Mouse (Mus musculus) embryonic facial prominence, embryonic 13.5 days (tissue): Measurements from ENCODE around the gene Epb41l2. TPM values are rescaled to one million over a fixed set of nuclear protein-coding genes. Genes with fewer than 3 reads are reported as not detected.
A peak's percentile ranks its signal among the peaks of the same experiment; 100 is the strongest.

ENCODE experiments used
- ATAC-seq: fragments of 200-750 bp; cut with Nextera tagmentation; 2 replicates; pipeline ENCODE4 v1.8.0; 2017; ENCODE audit warnings: low read depth; ENCODE audit not compliant: insufficient number of reproducible peaks, insufficient read depth, low FRiP score, low TSS enrichment
- H3K27ac ChIP-seq: fragments of 300-500 bp; sonication (generic); 2 replicates; pipeline ENCODE4 v1.5.1; 2015; ENCODE audit warnings: moderate library complexity, mild to moderate bottlenecking, inconsistent platforms
- H3K27me3 ChIP-seq: fragments of 300-500 bp; sonication (generic); 2 replicates; pipeline ENCODE4 v1.6.1; 2015; ENCODE audit warnings: mild to moderate bottlenecking, inconsistent platforms
- H3K36me3 ChIP-seq: fragments of 300-500 bp; sonication (generic); 2 replicates; pipeline ENCODE4 v1.6.1; 2015; ENCODE audit warnings: mild to moderate bottlenecking, inconsistent platforms
- H3K4me1 ChIP-seq: fragments of 300-500 bp; sonication (generic); 2 replicates; pipeline ENCODE4 v1.6.1; 2015; ENCODE audit warnings: inconsistent platforms
- H3K4me2 ChIP-seq: fragments of 300-500 bp; sonication (generic); 2 replicates; pipeline ENCODE4 v1.6.1; 2015; ENCODE audit warnings: moderate library complexity, mild to moderate bottlenecking, inconsistent platforms
- H3K4me3 ChIP-seq: fragments of 300-500 bp; sonication (generic); 2 replicates; pipeline ENCODE4 v1.5.1; 2015; ENCODE audit warnings: mild to moderate bottlenecking, inconsistent platforms
- H3K9ac ChIP-seq: fragments of 300-500 bp; sonication (generic); 2 replicates; pipeline ENCODE4 v1.6.1; 2015; ENCODE audit warnings: mild to moderate bottlenecking, inconsistent platforms
- H3K9me3 ChIP-seq: fragments of 300-500 bp; sonication (generic); 2 replicates; pipeline ENCODE4 v1.6.1; 2016; ENCODE audit warnings: inconsistent platforms
- WGBS: fragments of 180-500 bp; shearing (Covaris S2); methylation state at CpG from one replicate; pipeline ENCODE4 v1.1.7; 2015; ENCODE audit warnings: mixed read lengths; 5-methylcytosine and 5-hydroxymethylcytosine counted together
- polyA plus RNA-seq: library from polyadenylated mRNA; unstranded; fragments of >200 nt; fragmentation: Nextera tagmentation; extraction: Ambion mirVana; gene quantifications from 2 replicates; pipeline ENCODE4 v1.2.1, GENCODE M21; 2015

Epb41l2 gene
- polyA plus RNA-seq, 1 experiment from 2014 or later, result 81.6 TPM

- Histone ChIP-seq H3K27me3 (no peaks in the 10 kb centered on the region), H3K4me2 (no peak overlapping the region), H3K9me3 (no peaks in the 10 kb centered on the region), H3K9ac (no peak overlapping the region), H3K27ac (no peak overlapping the region), H3K4me3 (no peak overlapping the region), H3K4me1 (peaks cover 6% of the 10 kb centered on the region), H3K36me3 (no peaks in the 10 kb centered on the region)
- ATAC-seq, result no peak
- WGBS, result 82% methylated on average over 7 of the region's 7 CpGs
Observed at GRCm38 (mm10) chr10:25330094-25330493, 29.5 kb upstream of the Epb41l2 start.

- Histone ChIP-seq H3K9me3 (no peaks in the 10 kb centered on the region), H3K27ac (no peak overlapping the region), H3K36me3 (no peaks in the 10 kb centered on the region), H3K4me3 (no peak overlapping the region), H3K4me1 (peaks cover 3% of the 10 kb centered on the region; the same call in 1 of the 2 replicates), H3K27me3 (no peaks in the 10 kb centered on the region), H3K9ac (no peak overlapping the region), H3K4me2 (no peak overlapping the region)
- ATAC-seq, result no peak
- 63% methylated on average over 9 of the region's 9 CpGs for WGBS
Observed at GRCm38 (mm10) chr10:25331321-25332049, 28.1 kb upstream of the Epb41l2 start.

- ATAC-seq, result 0 out of 2 replicates have a peak, but pooled peaks have one; percentile 43
- Histone ChIP-seq H3K36me3 (no peaks in the 10 kb centered on the region), H3K9ac (no peak overlapping the region), H3K9me3 (no peaks in the 10 kb centered on the region), H3K27me3 (no peaks in the 10 kb centered on the region), H3K4me2 (no peak overlapping the region), H3K27ac (no peak overlapping the region; the same call in 1 of the 2 replicates), H3K4me1 (peaks cover 3% of the 10 kb centered on the region; the same call in 1 of the 2 replicates), H3K4me3 (no peak overlapping the region)
- 33% methylated on average over 4 of the region's 4 CpGs for WGBS
Observed at GRCm38 (mm10) chr10:25333390-25334079, 26.1 kb upstream of the Epb41l2 start.

- 94% methylated on average over 5 of the region's 5 CpGs for WGBS
- Histone ChIP-seq H3K4me3 (no peak overlapping the region), H3K27me3 (no peaks in the 10 kb centered on the region), H3K27ac (no peak overlapping the region), H3K9ac (no peak overlapping the region), H3K4me1 (no peaks in the 10 kb centered on the region), H3K36me3 (no peaks in the 10 kb centered on the region), H3K9me3 (no peaks in the 10 kb centered on the region), H3K4me2 (no peak overlapping the region)
- no peak for ATAC-seq
Observed at GRCm38 (mm10) chr10:25340675-25341074, 18.9 kb upstream of the Epb41l2 start.

GRCm38 (mm10) chr10:25342801-25343200, 16.8 kb upstream of the Epb41l2 start:
- H3K9me3 ChIP-seq, result no peaks in the 10 kb centered on the region
- H3K9ac ChIP-seq, result no peak overlapping the region
- no peak overlapping the region for H3K27ac ChIP-seq
- H3K36me3 ChIP-seq, result no peaks in the 10 kb centered on the region
- H3K4me3 ChIP-seq, result no peak overlapping the region
- no peaks in the 10 kb centered on the region for H3K27me3 ChIP-seq
- no peak overlapping the region for H3K4me2 ChIP-seq
- no peak for ATAC-seq
- no peaks in the 10 kb centered on the region for H3K4me1 ChIP-seq

- H3K27ac ChIP-seq, result no peak overlapping the region
- no peak for ATAC-seq
Observed at GRCm38 (mm10) chr10:25353941-25354340, 5.7 kb upstream of the Epb41l2 start.

GRCm38 (mm10) chr10:25354390-25354789, 5.2 kb upstream of the Epb41l2 start:
- Histone ChIP-seq H3K27me3 (no peaks in the 10 kb centered on the region), H3K4me1 (peaks cover 17% of the 10 kb centered on the region), H3K4me2 (no peak overlapping the region), H3K36me3 (no peaks in the 10 kb centered on the region), H3K27ac (no peak overlapping the region), H3K9me3 (no peaks in the 10 kb centered on the region), H3K9ac (no peak overlapping the region), H3K4me3 (no peak overlapping the region)
- ATAC-seq, result no peak
- WGBS, result 85% methylated on average over 7 of the region's 7 CpGs

More at GRCm38 (mm10) chr10:25353941-25354340, 5.7 kb upstream of the Epb41l2 start:
- Histone ChIP-seq H3K36me3 (no peaks in the 10 kb centered on the region), H3K4me2 (no peak overlapping the region), H3K4me3 (no peak overlapping the region), H3K9me3 (no peaks in the 10 kb centered on the region), H3K4me1 (peaks cover 17% of the 10 kb centered on the region), H3K27me3 (no peaks in the 10 kb centered on the region), H3K9ac (no peak overlapping the region)
- 94% methylated on average over 3 of the region's 3 CpGs for WGBS

- H3K27me3 ChIP-seq, result no peaks in the 10 kb centered on the region
- WGBS, result under 1% methylated on average over 68 of the region's 84 CpGs
- peak overlapping the region; percentile 69 for H3K4me2 ChIP-seq
- peak overlapping the region; percentile 92 for H3K27ac ChIP-seq
- H3K9ac ChIP-seq, result peak overlapping the region; percentile 92
- no peaks in the 10 kb centered on the region for H3K9me3 ChIP-seq
- H3K36me3 ChIP-seq, result no peaks in the 10 kb centered on the region
- H3K4me3 ChIP-seq, result peak overlapping the region; percentile 67
- ATAC-seq, result peak; percentile 33; the same call in 1 of the 2 replicates
- peaks cover 49% of the 10 kb centered on the region for H3K4me1 ChIP-seq
Observed at GRCm38 (mm10) chr10:25359959-25360811, 587 bp downstream of the Epb41l2 start.

GRCm38 (mm10) chr10:25362235-25362634, 2.6 kb downstream of the Epb41l2 start:
- no peaks in the 10 kb centered on the region for H3K27me3 ChIP-seq
- 36% methylated on average over 6 of the region's 6 CpGs for WGBS
- no peaks in the 10 kb centered on the region for H3K9me3 ChIP-seq
- no peak for ATAC-seq
- peak overlapping the region; percentile 67 for H3K4me3 ChIP-seq
- peaks cover 56% of the 10 kb centered on the region for H3K4me1 ChIP-seq
- peak overlapping the region; percentile 64; the same call in 1 of the 2 replicates for H3K9ac ChIP-seq
- H3K27ac ChIP-seq, result 0 out of 2 replicates have a peak overlapping the region, but pooled peaks have one; percentile 45
- no peaks in the 10 kb centered on the region for H3K36me3 ChIP-seq
- peak overlapping the region; percentile 69 for H3K4me2 ChIP-seq

GRCm38 (mm10) chr10:25365158-25365557, 5.6 kb downstream of the Epb41l2 start:
- Histone ChIP-seq H3K4me1 (peaks cover 62% of the 10 kb centered on the region), H3K36me3 (no peaks in the 10 kb centered on the region), H3K4me2 (no peak overlapping the region), H3K9ac (no peak overlapping the region), H3K27me3 (no peaks in the 10 kb centered on the region), H3K9me3 (no peaks in the 10 kb centered on the region), H3K27ac (no peak overlapping the region), H3K4me3 (no peak overlapping the region)
- WGBS, result 87% methylated on average over 7 of the region's 7 CpGs
- ATAC-seq, result no peak

GRCm38 (mm10) chr10:25365708-25366107, 6.1 kb downstream of the Epb41l2 start:
- Histone ChIP-seq H3K27ac (no peak overlapping the region), H3K4me1 (peaks cover 68% of the 10 kb centered on the region), H3K9me3 (no peaks in the 10 kb centered on the region), H3K36me3 (no peaks in the 10 kb centered on the region), H3K27me3 (no peaks in the 10 kb centered on the region), H3K4me3 (no peak overlapping the region), H3K9ac (no peak overlapping the region), H3K4me2 (no peak overlapping the region)
- no peak for ATAC-seq
- 58% methylated on average over 7 of the region's 7 CpGs for WGBS
